Mouse (Mus musculus): ENCODE data around the gene Zdhhc19.

DNA sequence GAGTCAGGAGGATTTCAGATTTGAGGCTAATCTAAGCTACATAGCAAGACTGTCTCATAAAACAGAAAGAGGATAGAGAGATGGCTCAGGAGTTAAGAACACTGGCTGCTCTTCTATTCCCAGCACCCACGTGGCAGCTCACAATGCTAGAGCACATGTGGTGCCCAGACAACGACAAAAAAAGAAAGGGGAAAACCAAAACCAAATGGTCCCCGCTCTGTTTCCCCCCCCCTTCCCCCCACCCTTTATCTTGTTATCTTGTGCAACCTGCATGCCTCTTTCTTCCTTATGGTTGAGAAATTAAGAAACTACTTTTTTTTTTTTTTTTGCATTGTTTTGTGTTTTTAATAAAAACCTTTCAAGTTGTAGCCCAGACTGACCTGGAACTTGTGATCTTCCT is 27.6 kb upstream of the Zdhhc19 start:
- TF ChIP-seq POLR2A (IDR thresholded peaks at IDR 0.05; ENCODE audit: control insufficient read depth, low read depth, low read length), result no peak
- TF ChIP-seq CTCF (IDR thresholded peaks at IDR 0.05; ENCODE audit: control insufficient read depth, insufficient read depth, insufficient replicate concordance, low read depth, low read length), result no peak
